8 mouse cellular contexts compared by ENCODE assay signal in the genomic region with DNA sequence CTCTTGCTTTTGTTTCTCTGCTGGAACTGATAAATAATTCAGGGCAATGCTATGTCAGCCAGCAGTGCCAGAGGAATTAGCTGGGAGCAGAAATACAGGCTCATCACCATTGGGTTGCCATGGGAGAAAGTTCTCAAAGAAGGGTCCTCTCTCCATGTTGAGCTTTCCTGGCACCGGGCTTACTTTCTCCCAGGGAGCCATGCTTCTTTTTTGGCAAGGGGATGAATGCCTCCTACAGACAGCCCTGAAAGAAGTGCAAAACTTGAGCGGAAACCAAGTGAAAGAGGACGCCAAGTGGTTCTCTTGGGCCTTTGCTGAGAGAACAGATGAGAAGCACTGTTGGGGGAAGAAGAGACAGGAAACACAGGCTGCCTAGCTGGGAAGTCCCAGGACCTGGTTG.
A peak's percentile ranks its signal among the peaks of the same experiment; 100 is the strongest.
DNase-seq lines count a peak whose midpoint lies in the region; TF ChIP-seq lines count a peak whose summit lies in the region.

No protein-coding gene starts in this region.

- H3K4me3 ChIP-seq in gastrocnemius, adult 2 months: no peak overlapping the region

- DNase-seq in adrenal gland, postnatal 14 days: peak; percentile 25
- DNase-seq in adrenal gland, adult 8-10 months: no peak
- DNase-seq in Muller cell, postnatal 12 days (ENCODE audit: inconsistent ontology term): peak; percentile 30
- DNase-seq in gastrocnemius, adult 2 months: peak; percentile 55
- DNase-seq in layer of hippocampus, postnatal 36 days: peak; percentile 49 to 69
- DNase-seq in embryo, embryonic 9.5 days (ENCODE audit: extremely low spot score): no peak
- DNase-seq in B cell, adult 2 months: no peak
- no peak for DNase-seq in urinary bladder, postnatal 10 days (ENCODE audit: low spot score)

- peak overlapping the region; percentile 48 for H3K27ac ChIP-seq in gastrocnemius, adult 2 months

- intact Hi-C loops in gastrocnemius, adult 2 months (cut with DNase I): no loop called here

- TF ChIP-seq CTCF in gastrocnemius, adult 2 months (IDR thresholded peaks at IDR 0.05): no peak

Comparison
In these comparisons a context has a peak if more than half of its experiments do, and no peak if none do; other contexts are left out.
1. DNase-seq: peak in adrenal gland, postnatal 14 days (single experiment), Muller cell, postnatal 12 days (single experiment), gastrocnemius, adult 2 months (single experiment) and layer of hippocampus, postnatal 36 days (2 of 2); none in adrenal gland, adult 8-10 months (single experiment), embryo, embryonic 9.5 days (single experiment), B cell, adult 2 months (0 of 2) and urinary bladder, postnatal 10 days (single experiment).